Comparison of ENCODE assay signal across 28 mouse cellular contexts in the genomic region with DNA sequence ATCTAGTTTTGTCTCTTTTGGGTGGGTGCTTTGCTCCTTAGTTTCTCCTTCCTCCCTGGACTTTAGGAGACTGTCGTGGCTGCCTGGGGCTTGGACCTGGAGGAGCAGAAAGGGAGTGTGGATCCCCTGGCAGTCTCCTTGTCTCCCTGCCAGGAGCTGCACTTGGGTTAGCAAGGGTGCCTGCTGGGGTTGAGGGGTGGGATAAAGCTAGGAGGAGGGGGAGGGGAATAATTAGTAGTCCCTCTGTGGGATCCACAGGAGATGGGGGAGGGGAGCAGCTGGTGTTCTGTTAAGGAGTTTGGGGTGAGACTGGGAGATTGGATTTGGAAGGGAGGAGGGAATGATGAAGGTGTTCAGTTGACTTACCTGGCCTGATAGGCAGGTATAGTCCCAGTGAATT.
DNase-seq lines count a peak whose midpoint lies in the region; ATAC-seq and TF ChIP-seq lines count a peak whose summit lies in the region.
"Had no signal": no experiment of that assay in that cellular context is flagged by ENCODE, and none has a peak within 500 bp of the region (broad histone marks: within the 10 kb centered on the region; RNA-seq: fewer than 3 reads in every experiment).

No protein-coding gene starts in this region.

- H3K27ac ChIP-seq in forebrain, embryonic 14.5 days (ENCODE audit: low read depth, low read length): no peak overlapping the region
- no peak overlapping the region for H3K27ac ChIP-seq in forebrain, embryonic 11.5 days (ENCODE audit: low read depth, low read length)
- no peak overlapping the region for H3K27ac ChIP-seq in midbrain, embryonic 12.5 days (replicated peaks)
- no peak overlapping the region for H3K27ac ChIP-seq in midbrain, postnatal 0 days (ENCODE audit: low read depth, low read length)
- H3K27ac ChIP-seq in limb, embryonic 10.5 days: 0 out of 2 replicates have a peak overlapping the region, but pooled peaks have one; percentile 10
- H3K27ac ChIP-seq: embryonic facial prominence, embryonic 13.5 days; forebrain, embryonic 10.5 days; gastrocnemius, adult 2 months; heart, embryonic 15.5 days; hindbrain, embryonic 15.5 days had no signal

- H3K4me1 ChIP-seq in forebrain, embryonic 14.5 days (ENCODE audit: control insufficient read depth, insufficient read depth, low read length): no peaks in the 10 kb centered on the region
- no peaks in the 10 kb centered on the region for H3K4me1 ChIP-seq in forebrain, embryonic 11.5 days (replicated peaks; ENCODE audit: control insufficient read depth, insufficient read depth, low read length)
- peaks cover 6% of the 10 kb centered on the region for H3K4me1 ChIP-seq in midbrain, embryonic 12.5 days
- no peaks in the 10 kb centered on the region for H3K4me1 ChIP-seq in midbrain, postnatal 0 days (ENCODE audit: insufficient read depth, low read length)
- peaks cover 9% of the 10 kb centered on the region; the same call in 1 of the 2 replicates for H3K4me1 ChIP-seq in limb, embryonic 10.5 days
- H3K4me1 ChIP-seq: embryonic facial prominence, embryonic 13.5 days; heart, embryonic 12.5 days; heart, embryonic 15.5 days; hindbrain, embryonic 15.5 days had no signal

- H3K9me3 ChIP-seq in forebrain, embryonic 14.5 days (replicated peaks; ENCODE audit: control insufficient read depth, low read length): no peaks in the 10 kb centered on the region
- no peaks in the 10 kb centered on the region for H3K9me3 ChIP-seq in forebrain, embryonic 11.5 days (ENCODE audit: control insufficient read depth, low read length)
- H3K9me3 ChIP-seq in midbrain, embryonic 12.5 days: no peaks in the 10 kb centered on the region
- no peaks in the 10 kb centered on the region for H3K9me3 ChIP-seq in midbrain, postnatal 0 days (ENCODE audit: low read length)
- no peaks in the 10 kb centered on the region for H3K9me3 ChIP-seq in limb, embryonic 10.5 days (replicated peaks)
- H3K9me3 ChIP-seq: embryonic facial prominence, embryonic 13.5 days; forebrain, embryonic 10.5 days; G1E; heart, embryonic 12.5 days; heart, embryonic 15.5 days; hindbrain, embryonic 15.5 days had no signal

- H3K4me3 ChIP-seq in forebrain, embryonic 14.5 days (ENCODE audit: low read depth, low read length): no peak overlapping the region
- H3K4me3 ChIP-seq in forebrain, embryonic 11.5 days (ENCODE audit: low read depth, low read length): no peak overlapping the region
- no peak overlapping the region for H3K4me3 ChIP-seq in midbrain, embryonic 12.5 days
- H3K4me3 ChIP-seq in midbrain, postnatal 0 days (ENCODE audit: low read depth, low read length): no peak overlapping the region
- H3K4me3 ChIP-seq in limb, embryonic 10.5 days: no peak overlapping the region
- H3K4me3 ChIP-seq: embryonic facial prominence, embryonic 13.5 days; forebrain, embryonic 10.5 days; gastrocnemius, adult 2 months; heart, embryonic 12.5 days; heart, embryonic 15.5 days; hindbrain, embryonic 15.5 days had no signal

- H3K4me2 ChIP-seq in forebrain, embryonic 14.5 days (ENCODE audit: low read length): no peak overlapping the region
- no peak overlapping the region for H3K4me2 ChIP-seq in forebrain, embryonic 11.5 days (ENCODE audit: low read depth, low read length, severe bottlenecking)
- H3K4me2 ChIP-seq in midbrain, embryonic 12.5 days (replicated peaks): no peak overlapping the region
- no peak overlapping the region for H3K4me2 ChIP-seq in midbrain, postnatal 0 days (ENCODE audit: low read depth, low read length, poor library complexity, severe bottlenecking)
- H3K4me2 ChIP-seq: embryonic facial prominence, embryonic 13.5 days; heart, embryonic 12.5 days; heart, embryonic 15.5 days; hindbrain, embryonic 15.5 days had no signal

- TF ChIP-seq CTCF in midbrain, postnatal 0 days (IDR thresholded peaks at IDR 0.05): no peak

- no peaks in the 10 kb centered on the region for H3K27me3 ChIP-seq in forebrain, embryonic 14.5 days (replicated peaks; ENCODE audit: control insufficient read depth, insufficient read depth, low read length)
- H3K27me3 ChIP-seq in forebrain, embryonic 11.5 days (ENCODE audit: control insufficient read depth, insufficient read depth, low read length): no peaks in the 10 kb centered on the region
- no peaks in the 10 kb centered on the region for H3K27me3 ChIP-seq in midbrain, embryonic 12.5 days
- no peaks in the 10 kb centered on the region for H3K27me3 ChIP-seq in midbrain, postnatal 0 days (ENCODE audit: insufficient read depth, low read length)
- no peaks in the 10 kb centered on the region for H3K27me3 ChIP-seq in limb, embryonic 10.5 days (ENCODE audit: low read depth, poor library complexity, severe bottlenecking)
- H3K27me3 ChIP-seq: CH12.LX; embryonic facial prominence, embryonic 13.5 days; heart, embryonic 12.5 days; heart, embryonic 15.5 days; hindbrain, embryonic 15.5 days; Patski had no signal

- H3K36me3 ChIP-seq in forebrain, embryonic 14.5 days (ENCODE audit: control insufficient read depth, insufficient read depth, low read length): no peaks in the 10 kb centered on the region
- no peaks in the 10 kb centered on the region; the same call in 1 of the 2 replicates for H3K36me3 ChIP-seq in forebrain, embryonic 11.5 days (ENCODE audit: control insufficient read depth, insufficient read depth, low read length)
- no peaks in the 10 kb centered on the region for H3K36me3 ChIP-seq in midbrain, embryonic 12.5 days
- no peaks in the 10 kb centered on the region for H3K36me3 ChIP-seq in midbrain, postnatal 0 days (ENCODE audit: insufficient read depth, low read length)
- H3K36me3 ChIP-seq in limb, embryonic 10.5 days: no peaks in the 10 kb centered on the region
- H3K36me3 ChIP-seq: forebrain, embryonic 10.5 days; G1E; heart, embryonic 15.5 days had no signal

- DNase-seq in forebrain, embryonic 14.5 days (ENCODE audit: low spot score): peak; percentile 16
- DNase-seq in forebrain, embryonic 11.5 days (ENCODE audit: low spot score): no peak
- peak; percentile 10 for DNase-seq in left cerebral cortex, postnatal 4 days
- DNase-seq in left cerebral cortex, adult 8-10 months (ENCODE audit: low spot score in 2 of 2): no peak
- no peak for DNase-seq in midbrain, postnatal 0 days (ENCODE audit: low spot score)
- DNase-seq in limb, embryonic 10.5 days (ENCODE audit: low spot score): no peak
- DNase-seq: adrenal gland, postnatal 10 days; adrenal gland, postnatal 36 days; B cell, adult 2 months; cerebellum, adult 11 months; cerebellum, adult 2 months; cerebellum, adult 9-11 months; cerebellum, postnatal 25 days; forebrain, postnatal 0 days; gastrocnemius, adult 2 months; gastrocnemius, postnatal 14 days; heart, adult 11 months; heart, postnatal 10 days; heart, postnatal 36 days had no signal

- no peak overlapping the region for H3K9ac ChIP-seq in forebrain, embryonic 14.5 days (ENCODE audit: low read length)
- no peak overlapping the region for H3K9ac ChIP-seq in forebrain, embryonic 11.5 days (ENCODE audit: low read length)
- no peak overlapping the region for H3K9ac ChIP-seq in midbrain, embryonic 12.5 days (replicated peaks)
- no peak overlapping the region for H3K9ac ChIP-seq in midbrain, postnatal 0 days (replicated peaks; ENCODE audit: low read length, poor library complexity, severe bottlenecking)
- H3K9ac ChIP-seq: embryonic facial prominence, embryonic 13.5 days; forebrain, postnatal 0 days; heart, embryonic 12.5 days; heart, embryonic 15.5 days; hindbrain, embryonic 15.5 days had no signal

- 5% methylated on average over 1 of the region's 1 CpGs for WGBS in forebrain, embryonic 14.5 days
- WGBS in forebrain, embryonic 11.5 days: 17% methylated on average over 1 of the region's 1 CpGs
- 9% methylated on average over 1 of the region's 1 CpGs for WGBS in midbrain, embryonic 12.5 days
- 7% methylated on average over 1 of the region's 1 CpGs for WGBS in midbrain, postnatal 0 days
- 17% methylated on average over 1 of the region's 1 CpGs for WGBS in limb, embryonic 10.5 days

- ATAC-seq in forebrain, embryonic 14.5 days: no peak
- ATAC-seq in forebrain, embryonic 11.5 days (replicated peaks; ENCODE audit: low FRiP score): no peak
- 0 out of 2 replicates have a peak, but pooled peaks have one; percentile 60 for ATAC-seq in midbrain, embryonic 12.5 days (ENCODE audit: low FRiP score, low read depth)
- ATAC-seq in midbrain, postnatal 0 days (ENCODE audit: low FRiP score): no peak
- ATAC-seq: forebrain, postnatal 0 days; Patski had no signal

- intact Hi-C loops in left cerebral cortex, postnatal 4 days (cut with DNase I): no loop called here

Comparison
In these comparisons a context has a peak if more than half of its experiments do, and no peak if none do; other contexts are left out.
1. DNase-seq: peak in forebrain, embryonic 14.5 days (single experiment) and left cerebral cortex, postnatal 4 days (single experiment); none in forebrain, embryonic 11.5 days (single experiment), left cerebral cortex, adult 8-10 months (0 of 2), midbrain, postnatal 0 days (single experiment) and limb, embryonic 10.5 days (single experiment).